Mouse (Mus musculus): ENCODE measurements around the gene Retreg3. TPM values are rescaled to one million over a fixed set of nuclear protein-coding genes. Genes with fewer than 3 reads are reported as not detected.

Retreg3 gene
- polyA plus RNA-seq, 1 experiment from 2014 or later = 12.6 TPM

DNA sequence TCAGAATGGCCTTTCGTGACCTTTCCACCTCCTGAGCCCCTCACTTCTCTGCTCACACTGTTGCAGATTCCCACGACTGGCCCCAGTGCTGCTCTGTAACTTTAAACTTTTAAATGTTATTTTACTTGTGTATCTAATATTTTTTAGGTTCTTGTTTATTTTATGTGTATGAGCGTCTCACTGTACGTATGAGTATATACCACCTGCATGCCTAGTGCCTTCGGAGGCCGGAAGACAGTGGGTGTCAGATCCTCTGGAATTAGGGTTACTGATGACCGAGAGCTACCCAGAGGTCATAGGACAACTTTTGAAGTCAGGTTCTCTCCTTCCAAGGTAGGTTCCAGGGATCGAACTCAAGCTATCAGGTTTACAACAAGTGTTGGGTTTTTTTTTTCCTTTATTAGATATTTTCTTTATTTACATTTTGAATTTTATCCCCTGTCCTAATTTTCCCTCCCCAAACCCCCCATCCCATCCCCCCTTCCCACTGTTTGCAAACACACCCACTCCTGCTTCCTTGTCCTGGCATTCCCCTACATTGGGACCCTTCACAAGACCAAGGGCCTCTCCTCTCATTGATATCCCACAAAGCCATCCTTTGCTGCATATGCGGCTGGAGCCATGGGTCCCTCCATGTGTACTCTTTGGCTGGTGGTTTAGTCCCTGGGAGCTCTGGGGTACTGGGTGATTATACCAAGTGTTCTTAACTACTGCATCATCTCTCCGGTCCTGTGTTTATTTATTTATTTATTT, 22.7 kb upstream of the Retreg3 start:
- Histone ChIP-seq H3K9me3 (no peaks in the 10 kb centered on the region), H3K36me3 (no peaks in the 10 kb centered on the region), H3K27me3 (ENCODE audit: insufficient read depth, poor library complexity, severe bottlenecking) (peaks cover 19% of the 10 kb centered on the region; the same call in 1 of the 2 replicates), H3K4me1 (peaks cover 27% of the 10 kb centered on the region), H3K27ac (no peak overlapping the region), H3K4me3 (no peak overlapping the region)
- DNase-seq (ENCODE audit: low spot score) = no peak
- 83% methylated on average over 10 of the region's 10 CpGs for WGBS

DNA sequence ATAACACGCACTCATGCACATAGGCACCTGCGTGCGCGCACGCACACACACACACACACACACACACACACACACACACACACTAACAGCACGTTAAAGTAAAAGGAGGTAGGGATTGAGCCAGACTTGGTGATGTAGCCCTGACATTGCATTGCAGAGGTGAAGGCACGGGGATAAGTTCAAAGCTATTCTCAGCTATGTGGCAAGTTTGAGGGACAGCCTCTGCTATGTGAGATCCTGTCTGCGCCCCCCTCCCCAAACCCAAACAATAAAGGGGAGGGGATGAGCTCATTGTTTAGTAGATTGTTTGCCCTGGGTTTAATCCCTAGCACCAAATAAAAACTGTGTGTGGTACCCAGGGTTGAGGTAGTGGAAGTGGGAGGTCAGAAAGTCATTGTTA, 21.4 kb upstream of the Retreg3 start:
- DNase-seq (ENCODE audit: low spot score) = no peak
- no peaks in the 10 kb centered on the region for H3K9me3 ChIP-seq
- H3K27me3 ChIP-seq (ENCODE audit: insufficient read depth, poor library complexity, severe bottlenecking) = peaks cover 19% of the 10 kb centered on the region; the same call in 1 of the 2 replicates
- H3K36me3 ChIP-seq = no peaks in the 10 kb centered on the region
- WGBS = 81% methylated on average over 8 of the region's 8 CpGs
- peaks cover 27% of the 10 kb centered on the region for H3K4me1 ChIP-seq
- no peak overlapping the region for H3K4me3 ChIP-seq
- H3K27ac ChIP-seq = no peak overlapping the region

GRCm38 (mm10) chr11:101140164-101140819, 20.6 kb upstream of the Retreg3 start:
- Histone ChIP-seq H3K4me1 (peaks cover 27% of the 10 kb centered on the region), H3K4me3 (peak overlapping the region; percentile 59), H3K27ac (peak overlapping the region; percentile 71), H3K36me3 (no peaks in the 10 kb centered on the region), H3K9me3 (no peaks in the 10 kb centered on the region), H3K27me3 (ENCODE audit: insufficient read depth, poor library complexity, severe bottlenecking) (peaks cover 19% of the 10 kb centered on the region; the same call in 1 of the 2 replicates)
- peak; percentile 80 for DNase-seq (ENCODE audit: low spot score)
- WGBS = 35% methylated on average over 27 of the region's 27 CpGs

DNA sequence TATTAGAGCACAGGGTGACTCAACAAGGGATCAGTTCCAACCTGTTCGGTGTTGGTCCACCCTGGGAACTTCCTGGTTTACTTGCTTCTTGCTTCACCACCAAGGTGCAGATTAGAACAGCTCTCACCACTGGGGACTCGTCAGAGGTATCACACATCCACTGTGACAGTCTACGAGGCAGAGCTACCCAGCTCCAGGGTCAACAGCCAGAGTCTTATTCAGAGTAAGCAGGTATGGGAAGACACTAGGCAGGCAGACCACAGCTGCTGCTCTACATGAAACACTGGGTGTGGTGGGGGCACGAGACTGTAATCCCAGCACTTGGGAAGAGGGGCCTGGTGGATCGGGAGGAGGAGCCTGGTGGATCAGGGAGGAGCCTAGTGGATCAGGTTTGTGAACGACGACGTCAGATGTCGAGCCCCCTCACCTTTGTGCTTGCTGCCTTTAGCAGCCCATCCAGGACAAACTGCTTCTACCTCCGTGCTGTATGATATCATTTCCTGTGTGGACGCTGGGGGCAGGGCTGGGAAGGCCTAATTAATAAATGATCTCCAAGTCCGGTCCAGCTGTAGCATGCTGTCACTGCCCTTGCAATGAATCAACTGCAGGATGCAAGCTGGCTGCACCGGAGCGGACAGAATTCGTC, 19.0 kb upstream of the Retreg3 start:
- 27% methylated on average over 15 of the region's 15 CpGs for WGBS
- H3K27me3 ChIP-seq (ENCODE audit: insufficient read depth, poor library complexity, severe bottlenecking) = peaks cover 19% of the 10 kb centered on the region; the same call in 1 of the 2 replicates
- H3K27ac ChIP-seq = peak overlapping the region; percentile 5; the same call in 1 of the 2 replicates
- H3K4me3 ChIP-seq = peak overlapping the region; percentile 32; the same call in 1 of the 2 replicates
- peaks cover 22% of the 10 kb centered on the region for H3K4me1 ChIP-seq
- no peaks in the 10 kb centered on the region for H3K36me3 ChIP-seq
- no peak for DNase-seq (ENCODE audit: low spot score)
- H3K9me3 ChIP-seq = no peaks in the 10 kb centered on the region

- H3K27me3 ChIP-seq (ENCODE audit: insufficient read depth, poor library complexity, severe bottlenecking) = peaks cover 19% of the 10 kb centered on the region; the same call in 1 of the 2 replicates
- H3K36me3 ChIP-seq = no peaks in the 10 kb centered on the region
- no peak overlapping the region for H3K4me3 ChIP-seq
- no peak overlapping the region for H3K27ac ChIP-seq
- DNase-seq (ENCODE audit: low spot score) = no peak
- WGBS = 76% methylated on average over 7 of the region's 7 CpGs
- H3K4me1 ChIP-seq = peaks cover 18% of the 10 kb centered on the region
- no peaks in the 10 kb centered on the region for H3K9me3 ChIP-seq
Observed at GRCm38 (mm10) chr11:101137000-101137399, 17.3 kb upstream of the Retreg3 start.

- Histone ChIP-seq H3K36me3 (no peaks in the 10 kb centered on the region), H3K27me3 (ENCODE audit: insufficient read depth, poor library complexity, severe bottlenecking) (no peaks in the 10 kb centered on the region), H3K9me3 (no peaks in the 10 kb centered on the region), H3K4me1 (peaks cover 24% of the 10 kb centered on the region), H3K4me3 (no peak overlapping the region), H3K27ac (0 out of 2 replicates have a peak overlapping the region, but pooled peaks have one; percentile 6)
- no peak for DNase-seq (ENCODE audit: low spot score)
- 76% methylated on average over 13 of the region's 13 CpGs for WGBS
Observed at GRCm38 (mm10) chr11:101134217-101134865, 14.6 kb upstream of the Retreg3 start.

DNA sequence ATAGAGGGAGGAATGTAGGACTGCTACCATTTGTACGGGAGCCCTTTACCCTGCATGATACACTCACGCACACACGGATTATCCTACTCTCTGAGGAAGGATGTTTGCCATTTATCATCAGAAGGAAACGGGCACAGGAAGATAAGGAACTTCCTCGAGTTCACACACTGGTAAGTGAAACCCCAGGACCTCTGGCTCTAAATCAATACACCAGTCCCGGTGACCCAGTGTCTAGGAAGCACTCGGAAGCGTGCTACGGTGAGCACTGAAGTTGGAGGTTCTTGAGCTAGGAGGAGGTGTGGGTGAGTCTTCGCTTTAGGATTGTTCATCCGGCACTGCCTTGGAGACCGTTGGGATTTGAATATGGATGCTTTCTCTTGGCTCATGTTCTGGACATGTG, 13.3 kb upstream of the Retreg3 start:
- Histone ChIP-seq H3K27ac (no peak overlapping the region), H3K4me3 (no peak overlapping the region), H3K27me3 (ENCODE audit: insufficient read depth, poor library complexity, severe bottlenecking) (no peaks in the 10 kb centered on the region), H3K9me3 (no peaks in the 10 kb centered on the region), H3K4me1 (peaks cover 23% of the 10 kb centered on the region), H3K36me3 (no peaks in the 10 kb centered on the region)
- 58% methylated on average over 12 of the region's 12 CpGs for WGBS
- DNase-seq (ENCODE audit: low spot score) = no peak

DNA sequence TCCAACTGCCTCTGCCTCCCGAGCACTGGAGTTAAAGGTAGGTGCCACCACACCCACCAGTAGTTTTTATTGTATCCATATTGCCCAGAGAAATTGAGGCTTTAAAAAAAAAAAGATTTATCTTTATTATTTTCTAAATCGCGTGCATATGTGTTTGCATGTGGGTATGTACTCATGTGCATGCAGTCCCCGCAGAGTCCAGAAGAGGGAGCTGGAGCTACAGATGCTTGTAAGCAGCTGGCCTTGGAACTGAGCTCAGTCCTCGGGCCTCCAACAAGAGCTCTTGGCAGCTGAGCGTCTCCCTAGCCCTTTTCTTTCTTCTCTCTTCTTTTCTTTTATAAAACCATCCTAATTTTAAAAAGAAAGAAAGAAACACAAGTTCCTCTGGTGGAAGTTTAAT, 12.0 kb upstream of the Retreg3 start:
- WGBS = 93% methylated on average over 6 of the region's 6 CpGs
- Histone ChIP-seq H3K36me3 (peaks cover 8% of the 10 kb centered on the region), H3K27me3 (ENCODE audit: insufficient read depth, poor library complexity, severe bottlenecking) (no peaks in the 10 kb centered on the region), H3K27ac (0 out of 2 replicates have a peak overlapping the region, but pooled peaks have one; percentile 38), H3K4me3 (no peak overlapping the region), H3K4me1 (peaks cover 23% of the 10 kb centered on the region), H3K9me3 (no peaks in the 10 kb centered on the region)
- DNase-seq (ENCODE audit: low spot score) = no peak

- Histone ChIP-seq H3K4me1 (peaks cover 23% of the 10 kb centered on the region), H3K4me3 (no peak overlapping the region), H3K27ac (peak overlapping the region; percentile 38; the same call in 1 of the 2 replicates), H3K27me3 (ENCODE audit: insufficient read depth, poor library complexity, severe bottlenecking) (no peaks in the 10 kb centered on the region), H3K9me3 (no peaks in the 10 kb centered on the region), H3K36me3 (peaks cover 14% of the 10 kb centered on the region)
- DNase-seq (ENCODE audit: low spot score) = no peak
- 89% methylated on average over 2 of the region's 2 CpGs for WGBS
Observed at GRCm38 (mm10) chr11:101131187-101131586, 11.5 kb upstream of the Retreg3 start.

DNA sequence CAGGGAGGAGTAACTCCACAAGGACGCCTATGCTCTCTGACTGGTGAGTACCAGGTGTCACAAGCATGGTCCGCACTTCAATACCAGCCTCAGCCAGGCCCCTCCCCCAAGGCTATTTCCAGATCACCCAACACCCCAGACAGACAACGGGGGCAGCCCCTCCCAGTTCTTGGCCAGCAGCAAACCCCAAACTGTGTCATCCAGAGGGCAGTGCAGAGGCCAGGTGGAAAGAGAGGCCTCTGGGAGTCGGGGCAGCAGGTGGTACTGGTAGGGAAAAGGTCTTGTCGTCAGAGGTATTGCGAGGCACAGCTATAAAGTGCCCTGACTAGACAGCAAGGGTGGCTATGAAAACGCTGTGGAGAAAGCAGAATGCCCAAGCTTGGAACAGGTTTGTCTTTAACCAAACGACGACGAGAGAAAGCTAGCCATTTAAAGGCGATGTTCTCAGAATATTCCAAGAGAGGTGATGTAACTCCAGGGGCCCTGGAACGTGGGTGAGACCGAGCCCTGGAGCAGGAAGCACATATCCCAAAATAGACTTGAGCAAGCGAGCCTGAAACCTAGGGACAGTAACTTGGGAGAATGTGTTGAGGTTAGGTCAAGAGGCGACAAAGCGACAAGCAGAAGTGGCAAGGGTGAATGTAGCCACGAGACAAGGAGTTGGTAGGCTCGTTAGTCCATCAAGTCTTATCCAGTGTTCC, 10.5 kb upstream of the Retreg3 start:
- WGBS = 28% methylated on average over 18 of the region's 18 CpGs
- peaks cover 23% of the 10 kb centered on the region for H3K4me1 ChIP-seq
- peak overlapping the region; percentile 87 for H3K27ac ChIP-seq

GRCm38 (mm10) chr11:101128996-101129577, 9.4 kb upstream of the Retreg3 start:
- 84% methylated on average over 11 of the region's 11 CpGs for WGBS
- Histone ChIP-seq H3K4me1 (peaks cover 23% of the 10 kb centered on the region), H3K36me3 (peaks cover 32% of the 10 kb centered on the region), H3K27ac (peak overlapping the region; percentile 52; the same call in 1 of the 2 replicates), H3K4me3 (no peak overlapping the region), H3K9me3 (no peaks in the 10 kb centered on the region), H3K27me3 (ENCODE audit: insufficient read depth, poor library complexity, severe bottlenecking) (no peaks in the 10 kb centered on the region)
- no peak for DNase-seq (ENCODE audit: low spot score)

More for the DNA sequence above, 10.5 kb upstream of the Retreg3 start:
- H3K9me3 ChIP-seq = no peaks in the 10 kb centered on the region
- H3K4me3 ChIP-seq = peak overlapping the region; percentile 36
- peaks cover 23% of the 10 kb centered on the region for H3K36me3 ChIP-seq
- peak; percentile 82 for DNase-seq (ENCODE audit: low spot score)
- H3K27me3 ChIP-seq (ENCODE audit: insufficient read depth, poor library complexity, severe bottlenecking) = no peaks in the 10 kb centered on the region

- no peaks in the 10 kb centered on the region for H3K27me3 ChIP-seq (ENCODE audit: insufficient read depth, poor library complexity, severe bottlenecking)
- no peaks in the 10 kb centered on the region for H3K9me3 ChIP-seq
- peaks cover 51% of the 10 kb centered on the region for H3K36me3 ChIP-seq
- H3K4me1 ChIP-seq = peaks cover 23% of the 10 kb centered on the region
- no peak overlapping the region for H3K27ac ChIP-seq
- WGBS = 80% methylated on average over 1 of the region's 1 CpGs
- DNase-seq (ENCODE audit: low spot score) = no peak
- no peak overlapping the region for H3K4me3 ChIP-seq
Observed at GRCm38 (mm10) chr11:101127075-101127474, 7.4 kb upstream of the Retreg3 start.
